Mouse (Mus musculus) intestine, embryonic 14.5 days (tissue): Measurements from ENCODE around the gene Il27. TPM values are rescaled to one million over a fixed set of nuclear protein-coding genes. Genes with fewer than 3 reads are reported as not detected.

ENCODE experiments used
- ATAC-seq: fragments of 200-750 bp; cut with Nextera tagmentation; replicated peaks from 2 replicates; pipeline ENCODE4 v1.8.0; 2017; ENCODE audit warnings: low read depth, moderate number of reproducible peaks, moderate TSS enrichment, moderate library complexity; ENCODE audit not compliant: low FRiP score, low TSS enrichment
- DNase-seq: peaks from one replicate; pipeline ENCODE4 v3.0.0-alpha.2; 2018; ENCODE audit warnings: low spot score
- H3K27ac ChIP-seq: fragments of 300-500 bp; sonication (generic); 2 replicates; pipeline ENCODE4 v1.5.1; 2014; ENCODE audit warnings: low read depth, mild to moderate bottlenecking, control low read depth
- H3K27me3 ChIP-seq: fragments of 300-500 bp; sonication (generic); replicated peaks from 2 replicates; pipeline ENCODE4 v1.6.1; 2014; ENCODE audit warnings: low read length, control low read depth; ENCODE audit not compliant: control insufficient read depth, insufficient read depth
- H3K36me3 ChIP-seq: fragments of 300-500 bp; sonication (generic); 2 replicates; pipeline ENCODE4 v1.6.1; 2014; ENCODE audit warnings: low read length, control low read depth; ENCODE audit not compliant: control insufficient read depth, insufficient read depth
- H3K4me1 ChIP-seq: fragments of 300-500 bp; sonication (generic); replicated peaks from 2 replicates; pipeline ENCODE4 v1.6.1; 2014; ENCODE audit warnings: low read length, control low read depth, mixed read lengths; ENCODE audit not compliant: control insufficient read depth, insufficient read depth
- H3K4me2 ChIP-seq: fragments of 300-500 bp; sonication (generic); 2 replicates; pipeline ENCODE4 v1.6.1; 2014; ENCODE audit warnings: low read length
- H3K4me3 ChIP-seq: fragments of 300-500 bp; sonication (generic); 2 replicates; pipeline ENCODE4 v1.5.1; 2014; ENCODE audit warnings: low read depth, low read length, control low read depth, mixed read lengths
- H3K9ac ChIP-seq: fragments of 300-500 bp; sonication (generic); 2 replicates; pipeline ENCODE4 v1.6.1; 2014; ENCODE audit warnings: mild to moderate bottlenecking, low read length
- H3K9me3 ChIP-seq: fragments of 300-500 bp; sonication (generic); 2 replicates; pipeline ENCODE4 v1.6.1; 2016; ENCODE audit warnings: low read length, control low read depth; ENCODE audit not compliant: control insufficient read depth
- WGBS: fragments of 180-500 bp; shearing (Covaris S2); extraction: QIAGEN DNeasy Blood & Tissue Kit; methylation state at CpG from one replicate; pipeline ENCODE4 v1.1.7; 2014; 5-methylcytosine and 5-hydroxymethylcytosine counted together
- polyA plus RNA-seq: library from polyadenylated mRNA; unstranded; fragments of >200 nt; fragmentation: Nextera tagmentation; extraction: Ambion mirVana; gene quantifications from 2 replicates; pipeline ENCODE4 v1.2.1, GENCODE M21; 2014

Gene Il27
- polyA plus RNA-seq, 1 experiment from 2014 or later: not detected

GRCm38 (mm10) chr7:126629915-126630314 lies 35.2 kb upstream of the Il27 start:
- DNase-seq (no peak), ATAC-seq (no peak)
- no peak overlapping the region for H3K4me3 ChIP-seq
- H3K4me2 ChIP-seq: no peak overlapping the region
- peak overlapping the region; percentile 27 for H3K27ac ChIP-seq
- no peaks in the 10 kb centered on the region for H3K27me3 ChIP-seq
- WGBS: 45% methylated on average over 3 of the region's 3 CpGs
- no peaks in the 10 kb centered on the region for H3K9me3 ChIP-seq
- no peak overlapping the region for H3K9ac ChIP-seq
- H3K36me3 ChIP-seq: no peaks in the 10 kb centered on the region
- no peaks in the 10 kb centered on the region for H3K4me1 ChIP-seq

GRCm38 (mm10) chr7:126628111-126628510 lies 33.4 kb upstream of the Il27 start:
- no peak overlapping the region for H3K27ac ChIP-seq
- WGBS: 44% methylated on average over 6 of the region's 6 CpGs
- no peaks in the 10 kb centered on the region for H3K27me3 ChIP-seq
- ATAC-seq (no peak), DNase-seq (no peak)
- no peaks in the 10 kb centered on the region for H3K9me3 ChIP-seq
- no peak overlapping the region for H3K4me2 ChIP-seq
- no peak overlapping the region for H3K9ac ChIP-seq
- no peaks in the 10 kb centered on the region for H3K36me3 ChIP-seq
- H3K4me3 ChIP-seq: no peak overlapping the region
- no peaks in the 10 kb centered on the region for H3K4me1 ChIP-seq

- no peaks in the 10 kb centered on the region for H3K27me3 ChIP-seq
- no peaks in the 10 kb centered on the region for H3K9me3 ChIP-seq
- H3K36me3 ChIP-seq: no peaks in the 10 kb centered on the region
- no peak overlapping the region for H3K9ac ChIP-seq
- H3K4me2 ChIP-seq: no peak overlapping the region
- DNase-seq: no peak
- no peak for ATAC-seq
- 85% methylated on average over 3 of the region's 3 CpGs for WGBS
- no peak overlapping the region for H3K27ac ChIP-seq
- no peak overlapping the region for H3K4me3 ChIP-seq
- H3K4me1 ChIP-seq: no peaks in the 10 kb centered on the region
Observed at GRCm38 (mm10) chr7:126625807-126626600, 31.3 kb upstream of the Il27 start.

GRCm38 (mm10) chr7:126625369-126625768 lies 30.6 kb upstream of the Il27 start:
- H3K9ac ChIP-seq: no peak overlapping the region
- H3K27me3 ChIP-seq: no peaks in the 10 kb centered on the region
- no peak overlapping the region for H3K27ac ChIP-seq
- no peaks in the 10 kb centered on the region for H3K4me1 ChIP-seq
- H3K36me3 ChIP-seq: no peaks in the 10 kb centered on the region
- H3K4me2 ChIP-seq: no peak overlapping the region
- 42% methylated on average over 6 of the region's 6 CpGs for WGBS
- 0 out of 2 replicates have a peak, but pooled peaks have one; percentile 30 for ATAC-seq
- no peak for DNase-seq
- no peak overlapping the region for H3K4me3 ChIP-seq
- no peaks in the 10 kb centered on the region for H3K9me3 ChIP-seq

GRCm38 (mm10) chr7:126624774-126625173 lies 30.0 kb upstream of the Il27 start:
- Histone ChIP-seq H3K9ac (no peak overlapping the region), H3K9me3 (no peaks in the 10 kb centered on the region), H3K27me3 (no peaks in the 10 kb centered on the region), H3K4me3 (no peak overlapping the region), H3K4me2 (no peak overlapping the region), H3K36me3 (no peaks in the 10 kb centered on the region), H3K4me1 (no peaks in the 10 kb centered on the region), H3K27ac (no peak overlapping the region)
- ATAC-seq (no peak), DNase-seq (no peak)
- WGBS: 69% methylated on average over 16 of the region's 16 CpGs

GRCm38 (mm10) chr7:126623381-126623780 lies 28.6 kb upstream of the Il27 start:
- no peaks in the 10 kb centered on the region for H3K36me3 ChIP-seq
- no peak overlapping the region for H3K4me2 ChIP-seq
- 81% methylated on average over 1 of the region's 1 CpGs for WGBS
- H3K9me3 ChIP-seq: no peaks in the 10 kb centered on the region
- DNase-seq (no peak), ATAC-seq (no peak)
- no peak overlapping the region for H3K27ac ChIP-seq
- no peaks in the 10 kb centered on the region for H3K27me3 ChIP-seq
- H3K4me3 ChIP-seq: no peak overlapping the region
- H3K4me1 ChIP-seq: no peaks in the 10 kb centered on the region
- H3K9ac ChIP-seq: no peak overlapping the region

GRCm38 (mm10) chr7:126621452-126622359 lies 27.0 kb upstream of the Il27 start:
- H3K9me3 ChIP-seq: no peaks in the 10 kb centered on the region
- no peak overlapping the region for H3K4me2 ChIP-seq
- H3K27ac ChIP-seq: no peak overlapping the region
- H3K9ac ChIP-seq: no peak overlapping the region
- H3K4me1 ChIP-seq: no peaks in the 10 kb centered on the region
- no peaks in the 10 kb centered on the region for H3K27me3 ChIP-seq
- no peak for ATAC-seq
- H3K4me3 ChIP-seq: no peak overlapping the region
- no peaks in the 10 kb centered on the region for H3K36me3 ChIP-seq
- WGBS: 72% methylated on average over 9 of the region's 9 CpGs
- DNase-seq: no peak

GRCm38 (mm10) chr7:126619559-126620275 lies 25.0 kb upstream of the Il27 start:
- no peaks in the 10 kb centered on the region for H3K36me3 ChIP-seq
- H3K27ac ChIP-seq: no peak overlapping the region
- no peak overlapping the region for H3K4me2 ChIP-seq
- 75% methylated on average over 10 of the region's 10 CpGs for WGBS
- H3K9me3 ChIP-seq: no peaks in the 10 kb centered on the region
- H3K4me3 ChIP-seq: no peak overlapping the region
- H3K9ac ChIP-seq: no peak overlapping the region
- DNase-seq (no peak), ATAC-seq (no peak)
- no peaks in the 10 kb centered on the region for H3K4me1 ChIP-seq
- H3K27me3 ChIP-seq: no peaks in the 10 kb centered on the region
